Mouse (Mus musculus) heart, embryonic 16.5 days (tissue): Measurements from ENCODE around the gene Hoxb6. TPM values are rescaled to one million over a fixed set of nuclear protein-coding genes. Genes with fewer than 3 reads are reported as not detected.

Experiments
- ATAC-seq: fragments of 200-750 bp; cut with Nextera tagmentation; replicated peaks from 2 replicates; pipeline ENCODE4 v1.8.0; 2017; ENCODE audit warnings: moderate number of reproducible peaks; ENCODE audit not compliant: insufficient read depth, low FRiP score; ENCODE audit errors: extremely low read depth
- H3K27ac ChIP-seq: fragments of 300-500 bp; sonication (generic); 2 replicates; pipeline ENCODE4 v1.5.1; 2014; ENCODE audit warnings: mild to moderate bottlenecking, low read length, control low read depth, moderate library complexity
- H3K27me3 ChIP-seq: fragments of 300-500 bp; sonication (generic); 2 replicates; pipeline ENCODE4 v1.6.1; 2014; ENCODE audit warnings: low read length, mixed read lengths; ENCODE audit not compliant: control insufficient read depth, insufficient read depth
- H3K36me3 ChIP-seq: fragments of 300-500 bp; sonication (generic); 2 replicates; pipeline ENCODE4 v1.6.1; 2014; ENCODE audit not compliant: control insufficient read depth, insufficient read depth
- H3K4me1 ChIP-seq: fragments of 300-500 bp; sonication (generic); 2 replicates; pipeline ENCODE4 v1.6.1; 2014; ENCODE audit warnings: low read length, mixed read lengths; ENCODE audit not compliant: control insufficient read depth, insufficient read depth
- H3K4me2 ChIP-seq: fragments of 300-500 bp; sonication (generic); 2 replicates; pipeline ENCODE4 v1.6.1; 2014; ENCODE audit warnings: low read depth, mild to moderate bottlenecking, control low read depth, low read length
- H3K4me3 ChIP-seq: fragments of 300-500 bp; sonication (generic); 2 replicates; pipeline ENCODE4 v1.5.1; 2014; ENCODE audit warnings: mild to moderate bottlenecking, control low read depth, low read length
- H3K9ac ChIP-seq: fragments of 300-500 bp; sonication (generic); 2 replicates; pipeline ENCODE4 v1.6.1; 2014; ENCODE audit warnings: low read length, control low read depth
- H3K9me3 ChIP-seq: fragments of 300-500 bp; sonication (generic); replicated peaks from 2 replicates; pipeline ENCODE4 v1.6.1; 2016; ENCODE audit warnings: low read length; ENCODE audit not compliant: control insufficient read depth
- WGBS: fragments of 180-500 bp; shearing (Covaris S2); extraction: QIAGEN DNeasy Blood & Tissue Kit; methylation state at CpG from one replicate; pipeline ENCODE4 v1.1.7; 2014; 5-methylcytosine and 5-hydroxymethylcytosine counted together
- polyA plus RNA-seq: library from polyadenylated mRNA; unstranded; fragments of >200 nt; fragmentation: Nextera tagmentation; extraction: Ambion mirVana; gene quantifications from 2 replicates; pipeline ENCODE4 v1.2.1, GENCODE M21; 2015

The Hoxb6 gene
- polyA plus RNA-seq, 1 experiment from 2014 or later, result not detected

DNA sequence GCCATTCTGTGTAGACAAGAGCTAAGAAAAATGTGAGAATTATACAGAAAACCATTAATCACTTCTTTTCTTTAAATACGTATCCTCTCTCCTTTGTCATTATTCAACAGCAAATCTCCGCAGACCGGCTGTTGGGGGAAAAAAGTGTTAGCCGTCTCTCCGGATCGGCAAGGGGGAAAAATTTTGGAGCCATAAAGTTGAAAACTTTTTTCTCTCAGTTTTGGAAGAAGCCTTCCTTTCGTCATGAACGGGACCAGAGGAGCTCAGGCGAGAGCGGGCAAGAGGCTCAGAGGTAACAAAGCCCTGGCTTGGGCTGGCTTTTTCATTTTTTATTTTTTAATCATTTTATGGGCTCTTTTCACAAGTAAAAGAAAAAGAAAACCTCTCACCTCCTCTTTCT lies 30.9 kb downstream of the Hoxb6 start, which contains the start of gene Hoxb3:
Hoxb3 (plus strand) TSS at position 173 of the 400 bp plus-strand sequence.
- WGBS, result 29% methylated on average over 10 of the region's 10 CpGs
- H3K36me3 ChIP-seq, result no peaks in the 10 kb centered on the region
- H3K9me3 ChIP-seq, result no peaks in the 10 kb centered on the region
- ATAC-seq, result no peak
- H3K4me1 ChIP-seq, result no peaks in the 10 kb centered on the region
- H3K27ac ChIP-seq, result no peak within 1 kb of the TSS
- no peak within 1 kb of the TSS for H3K4me2 ChIP-seq
- H3K4me3 ChIP-seq, result no peak within 1 kb of the TSS
- no peak within 1 kb of the TSS for H3K9ac ChIP-seq
- peaks cover 95% of the 10 kb centered on the region for H3K27me3 ChIP-seq

DNA sequence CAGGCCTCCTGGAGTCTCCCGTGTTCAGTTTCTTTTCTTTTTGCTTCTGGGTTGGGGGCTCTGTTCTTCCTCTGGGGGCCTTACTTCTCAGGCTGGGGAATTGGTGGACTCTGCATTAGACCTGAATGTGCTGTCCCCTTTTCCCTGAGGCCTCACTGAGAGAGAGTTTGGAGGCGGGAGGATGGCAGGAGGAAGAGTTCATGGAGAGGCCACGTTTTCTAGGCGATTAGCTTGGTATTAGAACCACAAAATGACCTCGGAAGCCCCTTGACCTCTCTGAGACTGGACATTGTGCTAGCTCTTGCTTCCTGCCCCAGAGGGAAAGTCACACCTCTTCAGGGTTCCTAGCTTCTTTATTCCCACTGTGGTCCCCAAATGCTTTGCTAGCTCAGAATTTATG lies 31.8 kb downstream of the Hoxb6 start:
- 11% methylated on average over 5 of the region's 5 CpGs for WGBS
- no peak overlapping the region for H3K4me2 ChIP-seq
- H3K27ac ChIP-seq, result no peak overlapping the region
- peaks cover 94% of the 10 kb centered on the region for H3K27me3 ChIP-seq
- H3K36me3 ChIP-seq, result no peaks in the 10 kb centered on the region
- no peak overlapping the region for H3K4me3 ChIP-seq
- H3K9me3 ChIP-seq, result no peaks in the 10 kb centered on the region
- ATAC-seq, result no peak
- no peaks in the 10 kb centered on the region for H3K4me1 ChIP-seq
- H3K9ac ChIP-seq, result no peak overlapping the region

DNA sequence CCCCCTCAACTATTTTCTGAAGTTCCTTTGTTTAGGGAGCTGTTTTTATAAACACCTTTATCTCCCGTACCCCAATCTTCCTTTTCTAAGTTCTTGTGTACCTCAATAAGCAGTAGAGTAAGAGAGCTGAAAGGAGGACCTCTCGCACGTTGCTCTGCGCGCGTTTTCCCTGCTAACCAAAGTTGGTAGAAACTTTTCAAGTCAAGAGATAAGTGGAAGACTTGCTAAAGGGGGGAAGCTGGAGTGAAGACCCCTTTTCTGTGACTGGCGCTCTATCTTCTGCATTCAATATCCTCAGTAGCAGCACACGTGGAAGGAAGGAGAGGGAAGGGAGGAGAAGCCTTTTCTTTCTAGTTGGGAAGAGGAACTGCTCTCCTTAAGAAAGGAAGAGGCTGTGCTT lies 32.7 kb downstream of the Hoxb6 start:
- no peak for ATAC-seq
- H3K9ac ChIP-seq, result no peak overlapping the region
- no peak overlapping the region for H3K27ac ChIP-seq
- H3K4me3 ChIP-seq, result no peak overlapping the region
- peaks cover 95% of the 10 kb centered on the region for H3K27me3 ChIP-seq
- WGBS, result 20% methylated on average over 8 of the region's 8 CpGs
- no peaks in the 10 kb centered on the region for H3K9me3 ChIP-seq
- no peaks in the 10 kb centered on the region for H3K4me1 ChIP-seq
- no peaks in the 10 kb centered on the region for H3K36me3 ChIP-seq
- H3K4me2 ChIP-seq, result peak overlapping the region; percentile 6; the same call in 1 of the 2 replicates

DNA sequence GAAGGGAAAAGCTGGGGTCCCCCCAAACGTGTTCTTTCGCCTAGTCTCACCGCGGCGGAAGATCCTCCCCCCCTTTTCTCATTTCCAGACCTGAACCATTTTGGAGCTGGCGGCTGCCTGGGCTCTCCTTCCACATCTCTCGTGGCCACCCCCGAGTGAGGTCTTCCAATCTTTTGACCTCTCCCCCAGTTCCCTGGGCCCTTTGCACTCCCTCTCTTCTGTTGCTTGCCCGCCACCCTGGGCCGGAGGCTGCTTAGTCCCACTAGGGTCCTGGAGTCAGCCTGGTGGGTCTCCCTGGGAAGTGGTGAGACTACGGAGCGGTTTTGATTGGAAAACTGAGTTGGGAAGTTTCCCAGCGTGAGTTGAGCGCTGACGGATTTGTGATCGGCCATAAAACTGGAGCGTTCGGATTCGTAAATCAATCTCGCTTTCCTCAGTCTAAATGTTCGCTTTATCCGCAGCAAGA lies 33.5 kb downstream of the Hoxb6 start:
- WGBS, result 9% methylated on average over 22 of the region's 22 CpGs
- no peak overlapping the region for H3K9ac ChIP-seq
- H3K27me3 ChIP-seq, result peaks cover 97% of the 10 kb centered on the region
- H3K4me1 ChIP-seq, result no peaks in the 10 kb centered on the region
- H3K36me3 ChIP-seq, result no peaks in the 10 kb centered on the region
- ATAC-seq, result no peak
- H3K4me3 ChIP-seq, result no peak overlapping the region
- no peak overlapping the region for H3K27ac ChIP-seq
- no peak overlapping the region for H3K4me2 ChIP-seq
- no peaks in the 10 kb centered on the region for H3K9me3 ChIP-seq

DNA sequence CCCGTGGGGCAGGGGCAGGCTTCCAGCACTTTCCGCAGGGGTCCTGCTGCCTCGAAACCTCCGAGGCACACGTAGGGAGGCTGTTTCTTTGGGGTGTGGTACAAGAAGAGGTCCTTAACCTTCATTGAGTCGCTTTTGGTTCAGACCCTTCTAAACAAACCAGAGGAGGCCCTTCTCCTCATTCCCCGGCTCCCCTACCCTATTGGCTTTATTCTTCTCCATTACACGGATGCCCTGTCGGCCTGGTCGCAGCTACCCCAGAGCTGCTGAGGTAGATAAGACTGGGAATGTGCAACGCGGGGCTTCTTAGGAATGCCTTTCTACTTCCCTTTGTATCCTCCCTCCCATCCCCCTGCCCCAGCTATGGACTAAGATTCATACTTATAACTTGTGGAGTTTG lies 34.4 kb downstream of the Hoxb6 start:
- WGBS, result 8% methylated on average over 12 of the region's 12 CpGs
- Histone ChIP-seq H3K4me3 (no peak overlapping the region), H3K9ac (no peak overlapping the region), H3K36me3 (no peaks in the 10 kb centered on the region), H3K27me3 (peaks cover 97% of the 10 kb centered on the region), H3K9me3 (no peaks in the 10 kb centered on the region), H3K4me1 (no peaks in the 10 kb centered on the region), H3K27ac (no peak overlapping the region), H3K4me2 (peak overlapping the region; percentile 5; the same call in 1 of the 2 replicates)
- no peak for ATAC-seq

DNA sequence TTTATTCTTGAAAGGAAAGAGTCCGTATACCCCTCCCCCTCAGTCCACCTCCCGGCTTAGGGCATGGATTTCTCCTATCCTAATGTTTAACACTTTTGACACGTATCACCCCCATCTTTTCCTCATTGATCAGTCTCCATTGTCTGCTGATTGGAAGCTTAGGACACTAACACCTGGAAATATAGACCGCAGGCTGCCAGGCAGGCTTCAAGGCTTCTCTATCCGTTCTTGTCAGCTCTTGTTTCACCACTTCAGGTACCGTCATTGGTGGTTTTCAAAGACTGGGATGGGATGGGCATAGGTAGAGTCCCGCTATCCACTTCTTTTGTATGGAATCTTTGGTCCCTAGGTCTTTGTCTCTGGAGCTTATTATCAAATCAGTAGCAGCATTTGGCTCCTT lies 34.8 kb downstream of the Hoxb6 start:
- Histone ChIP-seq H3K36me3 (no peaks in the 10 kb centered on the region), H3K27me3 (peaks cover 97% of the 10 kb centered on the region), H3K9me3 (no peaks in the 10 kb centered on the region), H3K9ac (no peak overlapping the region), H3K27ac (no peak overlapping the region), H3K4me3 (no peak overlapping the region), H3K4me2 (no peak overlapping the region), H3K4me1 (no peaks in the 10 kb centered on the region)
- ATAC-seq, result no peak
- 23% methylated on average over 7 of the region's 7 CpGs for WGBS

DNA sequence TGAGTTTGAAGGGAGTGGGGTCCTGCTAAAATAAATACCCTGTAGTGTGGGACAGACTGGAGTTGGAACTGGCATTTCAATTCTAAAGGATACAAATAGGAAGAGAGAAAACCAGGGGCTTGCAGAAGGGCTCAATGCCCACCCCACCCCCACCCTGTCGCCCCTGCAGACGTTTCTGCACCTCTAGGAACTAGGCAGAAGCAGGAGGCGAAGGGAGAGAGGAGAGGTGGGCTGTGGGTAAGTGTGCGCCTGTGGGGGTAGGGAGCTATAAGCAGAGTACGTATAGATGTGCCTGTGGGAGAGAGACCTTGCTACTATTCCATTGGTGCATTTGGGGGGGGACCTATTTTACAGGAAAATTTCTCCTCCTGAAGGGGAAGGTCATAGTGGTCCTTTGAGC lies 35.5 kb downstream of the Hoxb6 start:
- Histone ChIP-seq H3K4me2 (no peak overlapping the region), H3K27ac (no peak overlapping the region)

DNA sequence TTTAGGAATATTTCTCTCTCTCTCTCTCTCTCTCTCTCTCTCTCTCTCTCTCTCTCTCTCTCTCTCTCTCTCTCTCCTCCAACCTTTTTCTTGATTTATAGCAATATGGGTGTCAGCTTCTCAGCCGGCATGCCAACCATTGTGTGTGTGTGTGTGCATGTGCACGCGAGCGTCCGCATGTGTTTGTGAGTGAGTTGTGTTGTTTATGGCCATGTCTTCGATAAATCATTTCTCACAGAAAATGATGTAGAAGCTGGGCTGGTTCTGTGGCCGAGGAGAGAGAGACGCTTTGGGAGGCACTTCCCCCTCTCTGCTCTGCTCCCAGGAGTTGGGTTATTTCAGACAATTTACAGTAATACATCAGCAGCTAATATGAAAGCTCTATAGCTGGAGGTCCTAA lies 36.3 kb downstream of the Hoxb6 start:
- Histone ChIP-seq H3K36me3 (no peaks in the 10 kb centered on the region), H3K9ac (no peak overlapping the region), H3K27me3 (peaks cover 96% of the 10 kb centered on the region), H3K4me1 (no peaks in the 10 kb centered on the region), H3K27ac (no peak overlapping the region), H3K4me2 (no peak overlapping the region), H3K4me3 (no peak overlapping the region), H3K9me3 (no peaks in the 10 kb centered on the region)
- ATAC-seq, result no peak
- WGBS, result 23% methylated on average over 8 of the region's 8 CpGs

More for the DNA sequence above, 35.5 kb downstream of the Hoxb6 start:
- no peaks in the 10 kb centered on the region for H3K36me3 ChIP-seq
- H3K4me1 ChIP-seq, result no peaks in the 10 kb centered on the region
- WGBS, result 23% methylated on average over 5 of the region's 5 CpGs
- H3K9me3 ChIP-seq, result no peaks in the 10 kb centered on the region
- ATAC-seq, result no peak
- peaks cover 96% of the 10 kb centered on the region for H3K27me3 ChIP-seq
- no peak overlapping the region for H3K9ac ChIP-seq
- H3K4me3 ChIP-seq, result no peak overlapping the region

DNA sequence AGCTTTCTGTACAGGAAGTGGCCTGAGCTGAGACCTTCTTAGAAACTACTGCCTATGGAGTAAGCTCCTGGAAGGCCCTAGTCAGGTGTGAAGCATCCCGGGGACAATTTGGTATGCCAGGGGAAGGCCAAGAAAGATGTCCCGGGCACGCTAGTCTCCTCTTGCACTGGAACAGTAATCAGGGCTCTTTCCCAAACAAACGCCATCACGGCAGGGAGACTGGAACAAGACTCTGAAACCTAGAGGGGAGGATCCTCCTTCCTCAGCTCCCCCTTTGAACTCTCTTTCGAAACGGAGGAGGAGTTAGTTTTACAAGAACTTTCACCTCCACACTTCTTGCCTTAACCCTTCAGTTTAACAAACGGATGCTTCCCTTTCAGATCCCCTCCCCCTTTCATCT lies 39.8 kb downstream of the Hoxb6 start:
- Histone ChIP-seq H3K9ac (no peak overlapping the region), H3K36me3 (no peaks in the 10 kb centered on the region), H3K4me1 (no peaks in the 10 kb centered on the region), H3K4me2 (peak overlapping the region; percentile 50; the same call in 1 of the 2 replicates), H3K4me3 (peak overlapping the region; percentile 39), H3K9me3 (no peaks in the 10 kb centered on the region), H3K27ac (peak overlapping the region; percentile 19; the same call in 1 of the 2 replicates), H3K27me3 (peaks cover 98% of the 10 kb centered on the region)
- ATAC-seq, result no peak
- 5% methylated on average over 8 of the region's 8 CpGs for WGBS
